ENCODE assay signal across 9 mouse cellular contexts in genomic region chr11:79290473-79290872, GRCm38 (mm10). TPM values are rescaled to one million over a fixed set of nuclear protein-coding genes. Genes with fewer than 3 reads are reported as not detected.
DNase-seq lines count a peak whose midpoint lies in the region; ATAC-seq and TF ChIP-seq lines count a peak whose summit lies in the region.
"Had no signal": no experiment of that assay in that cellular context is flagged by ENCODE, and none has a peak within 500 bp of the region (broad histone marks: within the 10 kb centered on the region; RNA-seq: fewer than 3 reads in every experiment).

No protein-coding gene starts in this region.

- peak; percentile 74; the same call in 1 of the 2 replicates for ATAC-seq in heart, postnatal 0 days (ENCODE audit: insufficient read depth, low read depth)
- ATAC-seq in activated CD4-positive, CD25-positive, alpha-beta regulatory T cell, adult 4 months = no peak

- no peaks in the 10 kb centered on the region for H3K36me3 ChIP-seq in testis, adult 2 months (ENCODE audit: control insufficient read depth, insufficient read depth, low read length)
- no peaks in the 10 kb centered on the region for H3K36me3 ChIP-seq in heart, postnatal 0 days (replicated peaks; ENCODE audit: control insufficient read depth, insufficient read depth, low read length)

- TF ChIP-seq POLR2A in testis, adult 2 months (IDR thresholded peaks at IDR 0.05; ENCODE audit: control insufficient read depth, low read depth, low read length) = no peak

- no peak overlapping the region for H3K27ac ChIP-seq in testis, adult 2 months (ENCODE audit: control insufficient read depth, insufficient read depth, low read depth, low read length)
- H3K27ac ChIP-seq in heart, postnatal 0 days (ENCODE audit: low read depth) = no peak overlapping the region

- TF ChIP-seq EP300 in heart, postnatal 0 days (IDR thresholded peaks at IDR 0.05; ENCODE audit: low read depth) = no peak

- H3K9ac ChIP-seq in heart, postnatal 0 days (replicated peaks; ENCODE audit: low read depth, low read length) = no peak overlapping the region

- H3K4me3 ChIP-seq in testis, adult 2 months (ENCODE audit: control insufficient read depth, low read depth, low read length) = no peak overlapping the region
- H3K4me3 ChIP-seq in heart, postnatal 0 days (ENCODE audit: low read depth, low read length) = no peak overlapping the region

- H3K4me2 ChIP-seq in heart, postnatal 0 days (ENCODE audit: low read depth, low read length) = no peak overlapping the region

- intact Hi-C loops in gastrocnemius, postnatal 14 days (cut with DNase I; ENCODE audit: low total_unique reads) = loop anchor here (5.0 kb wide), 1 partner anchor 68 kb away; no protein-coding TSS in a partner anchor
- intact Hi-C loops in gastrocnemius, postnatal 36 days (cut with DNase I) = loop anchor here (2.0 to 10.0 kb wide), 4 partner anchors 33 to 326 kb away; no protein-coding TSS in a partner anchor

- H3K27me3 ChIP-seq in testis, adult 2 months (ENCODE audit: control insufficient read depth, insufficient read depth, low read length) = no peaks in the 10 kb centered on the region
- no peaks in the 10 kb centered on the region for H3K27me3 ChIP-seq in heart, postnatal 0 days (ENCODE audit: control insufficient read depth, insufficient read depth, low read length)

- TF ChIP-seq CTCF in testis, adult 2 months (IDR thresholded peaks at IDR 0.05; ENCODE audit: control insufficient read depth, insufficient read depth, insufficient replicate concordance, low read depth, low read length) = peak; percentile 54; the same call in 1 of the 2 replicates
- peak; percentile 86 for TF ChIP-seq CTCF in heart, postnatal 0 days (IDR thresholded peaks at IDR 0.05; ENCODE audit: low read depth)

- no peaks in the 10 kb centered on the region for H3K9me3 ChIP-seq in heart, postnatal 0 days (replicated peaks; ENCODE audit: control insufficient read depth, low read length)

- peaks cover 7% of the 10 kb centered on the region for H3K4me1 ChIP-seq in testis, adult 2 months (ENCODE audit: control insufficient read depth, insufficient read depth, low read length)
- H3K4me1 ChIP-seq in heart, postnatal 0 days (ENCODE audit: control insufficient read depth, insufficient read depth) = peaks cover 20% of the 10 kb centered on the region

- peak; percentile 50 for DNase-seq in gastrocnemius, postnatal 14 days
- DNase-seq in gastrocnemius, postnatal 36 days = no peak
- no peak for DNase-seq in testis, postnatal 14 days (ENCODE audit: low spot score)
- peak; percentile 74 for DNase-seq in heart, postnatal 0 days (ENCODE audit: low spot score)
- peak; percentile 61 for DNase-seq in lung, postnatal 25 days (ENCODE audit: low spot score)
- DNase-seq in cerebellum, adult 9-11 months = no peak

- 42% methylated on average over 2 of the region's 2 CpGs for WGBS in heart, postnatal 0 days

RNA-seq across cellular contexts. Expression of gene Gm9964, which starts 6.2 kb away (rescaled TPM):
- total RNA-seq in gastrocnemius, postnatal 14 days (2021) = not detected
- not detected for total RNA-seq in gastrocnemius, postnatal 36 days (2021)
- 0.21 TPM in 1 of 2 replicates, not detected in the other for polyA plus RNA-seq in testis, adult 2 months (2012; rRNA removed)
- not detected in 2 replicates for total RNA-seq in heart, postnatal 0 days (2014; rRNA removed; ENCODE audit: low replicate concordance)
- polyA plus RNA-seq in heart, postnatal 0 days (2015; fragmentation: Nextera tagmentation; extraction: Ambion mirVana) = not detected in 2 replicates
- not detected for polyA plus RNA-seq in activated CD4-positive, CD25-positive, alpha-beta regulatory T cell, adult 4 months (2017; shearing (Covaris generic))
- polyA plus RNA-seq: heart, embryonic 14.5 days had no signal

RNA-seq across cellular contexts. Expression of gene Wsb1, which starts 36.0 kb away (rescaled TPM):
- 10 to 100 TPM; 16.5 to 19.1 TPM for total RNA-seq in gastrocnemius, postnatal 14 days (2021)
- 1 to 10 TPM; 6.7 to 6.9 TPM for total RNA-seq in gastrocnemius, postnatal 36 days (2021)
- 12.2 and 14.2 TPM in 2 replicates for polyA plus RNA-seq in testis, adult 2 months (2012; rRNA removed)
- 60.4 and 73.2 TPM in 2 replicates for total RNA-seq in heart, postnatal 0 days (2014; rRNA removed; ENCODE audit: low replicate concordance)
- 63.9 and 64.5 TPM in 2 replicates for polyA plus RNA-seq in heart, postnatal 0 days (2015; fragmentation: Nextera tagmentation; extraction: Ambion mirVana)
- polyA plus RNA-seq in activated CD4-positive, CD25-positive, alpha-beta regulatory T cell, adult 4 months (2017; shearing (Covaris generic)) = 10 to 100 TPM; 81.8 to 88.3 TPM

RNA-seq across cellular contexts. Expression of gene Nf1, which starts 49.0 kb away (rescaled TPM):
- 10 to 100 TPM; 21.4 to 22.4 TPM for total RNA-seq in gastrocnemius, postnatal 14 days (2021)
- total RNA-seq in gastrocnemius, postnatal 36 days (2021) = 10 to 100 TPM; 16.4 to 17.1 TPM
- 24.1 and 29.3 TPM in 2 replicates for polyA plus RNA-seq in testis, adult 2 months (2012; rRNA removed)
- total RNA-seq in heart, postnatal 0 days (2014; rRNA removed; ENCODE audit: low replicate concordance) = 19.2 and 20.1 TPM in 2 replicates
- polyA plus RNA-seq in heart, postnatal 0 days (2015; fragmentation: Nextera tagmentation; extraction: Ambion mirVana) = 2.6 and 3.5 TPM in 2 replicates
- 1 to 10 TPM; 1.2 to 1.6 TPM for polyA plus RNA-seq in activated CD4-positive, CD25-positive, alpha-beta regulatory T cell, adult 4 months (2017; shearing (Covaris generic))

Comparison
In these comparisons a context has a peak if more than half of its experiments do, and no peak if none do; other contexts are left out.
1. DNase-seq: peak in gastrocnemius, postnatal 14 days (single experiment), heart, postnatal 0 days (single experiment) and lung, postnatal 25 days (single experiment); none in gastrocnemius, postnatal 36 days (0 of 2), testis, postnatal 14 days (single experiment) and cerebellum, adult 9-11 months (single experiment).